Mouse (Mus musculus) cortical plate, adult 2 months (tissue): ENCODE data around the gene Mxd4.

Source experiments
- CTCF ChIP-seq: fragments of 200-500 bp; IDR thresholded peaks from 2 replicates; pipeline ENCODE4 v1.5.1; 2011; ENCODE audit warnings: mild to moderate bottlenecking, control low read depth, low read length; ENCODE audit not compliant: insufficient read depth; ENCODE audit errors: extremely low read depth
- POLR2A ChIP-seq: fragments of 200-500 bp; IDR thresholded peaks from 2 replicates; pipeline ENCODE4 v1.6.1; 2011; ENCODE audit warnings: mild to moderate bottlenecking, low read length, control low read depth; ENCODE audit not compliant: insufficient read depth; ENCODE audit errors: extremely low read depth

DNA sequence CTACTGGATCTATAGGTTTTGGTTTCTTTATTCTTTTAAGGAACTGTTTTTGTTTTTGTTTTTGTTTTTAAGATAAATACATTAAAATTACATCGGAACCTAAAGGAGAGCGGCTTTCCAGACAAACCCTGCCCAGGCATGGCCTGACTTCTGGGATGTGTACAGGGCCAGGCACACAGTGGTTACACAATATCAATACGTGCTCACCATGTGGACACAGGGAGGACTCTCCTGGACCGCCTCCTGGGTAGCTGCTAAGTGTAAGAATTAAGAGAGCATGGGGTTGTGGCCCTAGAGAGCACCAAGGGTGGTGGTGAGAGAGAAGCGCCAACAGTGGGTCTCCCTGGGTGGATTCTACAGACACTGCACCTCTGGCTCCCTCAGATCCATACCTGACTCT is 42.0 kb upstream of the Mxd4 start:
- TF ChIP-seq CTCF (no peak), POLR2A (no peak)
